Mouse (Mus musculus) gastrocnemius, adult 2 months (tissue): ENCODE data around the gene Sec24c. TPM values are rescaled to one million over a fixed set of nuclear protein-coding genes. Genes with fewer than 3 reads are reported as not detected.
A peak's percentile ranks its signal among the peaks of the same experiment; 100 is the strongest.
"Not testable (repeated sequence)": the region's sequence is repeated elsewhere in the genome, so short reads cannot be mapped to it uniquely, and the experiment has no call there.

ENCODE experiments used
- DNase-seq: peaks from one replicate; pipeline ENCODE4 v3.0.0; 2022
- H3K27ac ChIP-seq: fragments of 200-600 bp; 2 replicates; pipeline ENCODE4 v1.8.1; 2022; ENCODE audit warnings: mild to moderate bottlenecking
- H3K4me3 ChIP-seq: fragments of 200-600 bp; 2 replicates; pipeline ENCODE4 v1.8.1; 2022; ENCODE audit warnings: mild to moderate bottlenecking, moderate library complexity
- CTCF ChIP-seq: fragments of 200-600 bp; IDR thresholded peaks from 2 replicates; pipeline ENCODE4 v1.8.1; 2022; ENCODE audit warnings: antibody characterized with exemption, mild to moderate bottlenecking, moderate library complexity
- intact Hi-C: fragments of 180-260 bp; cut with DNase I; formaldehyde crosslinking; loops from one replicate; pipeline ENCODE4 v1.15.1; 2025
- total RNA-seq, 2 experiments: library from RNA; stranded (reverse); gene quantifications; 2 replicates each; pipeline ENCODE4 v1.2.3; 2021

Gene Sec24c
- total RNA-seq, 2 experiments from 2014 or later, result 73.8 to 76.3 TPM

DNA sequence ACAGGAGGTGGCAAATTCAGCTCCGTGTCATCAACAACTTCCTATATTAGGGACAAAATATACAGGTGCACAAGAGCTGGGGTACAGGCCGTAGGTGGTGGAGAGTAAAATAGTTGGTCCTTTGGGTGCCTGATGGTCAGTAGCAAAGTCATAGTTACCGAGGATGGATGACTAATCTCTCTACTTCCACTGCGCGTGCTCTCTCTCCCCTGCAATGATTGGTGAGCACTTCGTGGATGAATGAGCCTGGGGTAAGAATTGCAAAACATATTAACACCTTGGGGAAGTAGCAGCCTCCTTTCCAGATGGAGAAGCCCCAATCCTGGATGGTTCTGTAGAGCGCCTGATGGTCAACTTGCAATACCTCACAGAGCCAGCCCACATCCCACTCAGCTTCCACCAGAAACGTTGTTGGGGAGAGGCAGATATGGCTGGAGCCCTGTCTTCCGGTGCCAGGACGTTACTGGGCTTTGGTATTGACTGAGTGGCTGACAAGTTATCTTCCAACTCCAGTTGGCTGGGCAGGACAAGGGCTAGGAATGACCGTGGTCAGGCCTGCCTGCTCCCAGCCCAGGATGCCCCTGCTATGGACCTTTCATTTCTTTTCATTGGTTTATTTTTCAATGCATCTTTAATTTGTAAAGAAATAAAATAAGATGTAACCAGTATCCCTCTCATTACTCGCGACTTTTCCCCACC is 20.2 kb downstream of the Sec24c start:
- Histone ChIP-seq H3K4me3 (peak overlapping the region; percentile 89), H3K27ac (peak overlapping the region; percentile 95)
- no peak for TF ChIP-seq CTCF
- intact Hi-C loops, result no loop called here
- no peak for DNase-seq

DNA sequence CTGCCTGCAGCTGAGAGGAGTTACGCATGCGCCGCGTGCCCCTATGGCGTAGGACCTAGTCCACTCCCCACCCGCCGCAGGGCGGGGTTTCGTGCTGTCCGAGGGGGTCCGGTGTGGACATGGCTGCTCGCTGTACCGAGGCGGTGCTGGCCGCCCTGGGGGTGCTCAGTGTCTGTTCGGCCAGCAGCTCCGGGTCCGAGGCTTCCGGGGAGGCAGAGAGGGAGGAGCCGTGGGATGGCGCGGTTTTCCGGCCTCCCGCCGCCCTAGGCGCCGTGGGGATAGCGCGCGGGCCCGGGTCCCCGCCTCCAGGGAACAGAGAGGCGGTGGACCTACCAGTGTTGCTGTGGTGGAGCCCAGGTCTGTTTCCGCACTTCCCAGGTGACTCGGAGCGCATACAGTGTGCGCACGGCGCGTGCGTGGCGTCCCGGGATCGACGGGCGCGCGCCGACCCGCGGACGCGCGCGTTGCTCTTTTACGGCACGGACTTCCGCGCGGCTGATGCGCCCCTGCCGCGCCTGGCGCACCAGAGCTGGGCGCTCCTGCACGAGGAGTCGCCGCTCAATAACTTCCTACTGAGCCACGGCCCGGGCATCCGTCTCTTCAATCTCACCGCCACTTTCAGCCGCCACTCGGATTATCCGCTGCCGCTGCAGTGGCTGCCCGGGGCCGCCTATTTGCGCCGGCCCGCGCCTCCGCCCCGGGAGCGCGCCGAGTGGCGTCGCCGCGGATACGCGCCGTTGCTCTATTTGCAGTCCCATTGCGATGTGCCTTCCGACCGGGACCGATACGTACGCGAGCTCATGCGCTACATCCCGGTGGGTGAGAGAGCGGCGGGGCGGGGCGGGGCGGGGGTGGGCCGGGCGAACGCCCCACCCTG is 21.0 kb downstream of the Sec24c start, which contains the start of gene Fut11:
Gene Fut11 (plus strand): TSS at position 85 of the 877 bp plus-strand sequence.
- intact Hi-C loops, result no loop called here
- DNase-seq, result peak; percentile 91
- H3K4me3 ChIP-seq, result peak within 1 kb of the TSS; percentile 89
- TF ChIP-seq CTCF, result no peak
- H3K27ac ChIP-seq, result peak within 1 kb of the TSS; percentile 95

- Histone ChIP-seq H3K27ac (peak overlapping the region; percentile 95), H3K4me3 (peak overlapping the region; percentile 89)
- DNase-seq, result no peak
- no peak for TF ChIP-seq CTCF
- intact Hi-C loops, result loop anchor here (2.0 kb wide), 1 partner anchor 21 kb away; the partner anchor contains the start of gene Sec24c
Measured at GRCm38 (mm10) chr14:20695761-20696520, 21.8 kb downstream of the Sec24c start.

GRCm38 (mm10) chr14:20696986-20697385 is 22.9 kb downstream of the Sec24c start:
- intact Hi-C loops, result loop anchor here (2.0 kb wide), 1 partner anchor 22 kb away; the partner anchor contains the start of gene Sec24c
- DNase-seq, result no peak
- Histone ChIP-seq H3K4me3 (peak overlapping the region; percentile 89), H3K27ac (peak overlapping the region; percentile 95)
- TF ChIP-seq CTCF, result peak; percentile 64

- no peak for TF ChIP-seq CTCF
- DNase-seq, result no peak
- no peak overlapping the region for H3K4me3 ChIP-seq
- peak overlapping the region; percentile 95; the same call in 1 of the 2 replicates for H3K27ac ChIP-seq
- intact Hi-C loops, result no loop called here
Measured at GRCm38 (mm10) chr14:20698515-20698914, 24.4 kb downstream of the Sec24c start.

DNA sequence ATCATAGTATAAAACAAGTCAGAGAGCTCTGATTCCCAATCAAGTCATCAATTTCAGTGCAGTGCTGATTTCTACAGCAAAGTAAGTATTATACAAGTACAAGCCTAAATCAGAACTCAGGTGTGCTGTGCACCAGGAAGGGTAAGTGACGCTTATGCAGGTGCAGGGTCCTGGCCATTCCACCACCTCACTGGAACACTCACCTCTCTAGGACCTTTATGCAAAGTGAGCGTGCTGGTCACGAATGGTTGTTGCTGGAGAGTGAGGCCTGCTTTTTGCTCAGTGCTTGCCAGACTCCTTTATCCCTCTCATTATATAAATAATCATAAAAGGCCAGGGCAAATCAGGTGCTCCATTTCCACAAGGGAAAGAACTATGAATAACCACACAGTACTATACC is 26.3 kb downstream of the Sec24c start:
- Histone ChIP-seq H3K4me3 (peak overlapping the region; percentile 84), H3K27ac (peak overlapping the region; percentile 97; the same call in 1 of the 2 replicates)
- no peak for TF ChIP-seq CTCF
- intact Hi-C loops, result no loop called here
- no peak for DNase-seq

DNA sequence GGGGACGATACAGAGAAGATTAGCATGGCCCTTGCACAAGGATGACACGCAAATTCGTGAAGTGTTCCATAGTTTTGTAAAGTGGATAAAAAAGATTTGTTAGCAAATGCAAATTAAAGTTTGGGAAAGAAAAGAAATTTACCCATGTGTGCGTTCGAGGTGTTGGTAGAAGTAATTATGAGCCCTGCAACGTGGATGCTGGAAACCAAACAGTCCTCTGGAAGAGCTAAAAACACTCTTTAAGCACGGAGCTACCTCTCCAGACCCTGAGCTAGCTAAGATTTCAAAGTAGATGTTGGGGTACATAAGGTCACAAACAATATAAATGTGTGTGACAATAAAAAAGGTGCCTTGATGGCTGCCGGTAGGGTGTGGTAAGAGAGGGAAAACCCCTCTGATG is 27.4 kb downstream of the Sec24c start:
- DNase-seq, result no peak
- H3K4me3 ChIP-seq, result peak overlapping the region; percentile 84
- TF ChIP-seq CTCF, result no peak
- intact Hi-C loops, result no loop called here
- peak overlapping the region; percentile 97 for H3K27ac ChIP-seq

- DNase-seq, result no peak
- intact Hi-C loops, result no loop called here
- Histone ChIP-seq H3K27ac (peak overlapping the region; percentile 97), H3K4me3 (peak overlapping the region; percentile 84)
- no peak for TF ChIP-seq CTCF
Measured at GRCm38 (mm10) chr14:20702096-20702740, 28.1 kb downstream of the Sec24c start.

DNA sequence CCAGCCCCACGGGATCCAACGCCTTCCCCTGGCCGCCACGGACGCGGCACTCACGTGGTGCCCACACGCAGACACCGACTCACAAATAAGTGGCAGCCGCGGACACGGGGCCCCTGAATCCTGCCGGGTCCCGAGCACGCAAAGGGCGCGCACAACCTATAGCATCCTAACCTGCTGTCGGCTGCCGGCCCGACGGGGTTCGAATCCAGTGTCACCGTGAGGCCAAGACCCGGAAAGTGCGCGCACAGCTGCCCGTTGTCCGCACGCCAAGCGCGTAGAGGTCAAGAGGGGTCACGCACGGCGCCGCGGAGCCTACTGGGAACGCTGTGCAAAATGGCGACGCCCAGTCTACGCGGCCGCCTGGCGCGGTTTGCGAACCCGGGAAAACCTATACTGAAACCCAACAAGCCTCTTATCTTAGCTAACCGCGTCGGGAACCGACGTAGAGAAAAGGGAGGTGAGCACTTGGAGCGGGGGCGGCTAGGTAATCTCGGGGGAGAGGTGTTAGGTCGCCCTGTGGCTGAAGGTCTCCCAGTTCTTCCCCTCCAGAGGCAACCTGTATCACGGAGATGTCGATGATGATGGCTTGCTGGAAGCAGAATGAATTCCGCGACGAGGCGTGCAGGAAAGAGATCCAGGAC is 28.8 kb downstream of the Sec24c start, which contains the start of gene Chchd1:
Gene Chchd1 (plus strand): TSS at position 266 of the 641 bp plus-strand sequence.
- intact Hi-C loops, result no loop called here
- no peak for TF ChIP-seq CTCF
- DNase-seq, result peak; percentile 95
- H3K4me3 ChIP-seq, result peak within 1 kb of the TSS; percentile 84
- peak within 1 kb of the TSS; percentile 97 for H3K27ac ChIP-seq

DNA sequence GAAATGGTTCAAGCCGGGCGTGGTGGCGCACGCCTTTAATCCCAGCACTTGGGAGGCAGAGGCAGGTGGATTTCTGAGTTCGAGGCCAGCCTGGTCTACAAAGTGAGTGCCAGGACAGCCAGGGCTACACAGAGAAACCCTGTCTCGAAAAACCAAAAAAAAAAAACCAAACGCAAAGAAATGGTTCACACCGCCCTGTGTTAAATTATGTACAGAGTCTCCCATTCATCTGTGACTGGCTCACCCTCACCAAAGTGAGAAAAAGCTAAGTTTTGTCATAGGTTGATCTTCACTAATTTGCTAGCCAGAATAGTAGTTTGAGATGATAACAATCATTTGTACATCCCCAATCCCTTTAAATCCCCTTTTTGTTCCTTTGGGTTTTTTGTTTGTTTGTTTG is 29.4 kb downstream of the Sec24c start:
- DNase-seq, intact Hi-C loops: not testable (repeated sequence)
- peak overlapping the region; percentile 97 for H3K27ac ChIP-seq
- peak overlapping the region; percentile 84 for H3K4me3 ChIP-seq
